Mouse (Mus musculus) heart, postnatal 10 days (tissue): Measurements from ENCODE around the gene Krtap17-1. TPM values are rescaled to one million over a fixed set of nuclear protein-coding genes. Genes with fewer than 3 reads are reported as not detected.

Source experiments
- DNase-seq, 2 experiments: peaks; one replicate each; pipeline ENCODE4 v3.0.0; 2021
- intact Hi-C: fragments of 180-260 bp; cut with DNase I; formaldehyde crosslinking; loops from one replicate; pipeline ENCODE4 v1.15.1; 2025
- total RNA-seq, 2 experiments: library from RNA; stranded (reverse); gene quantifications; 2 replicates each; pipeline ENCODE4 v1.2.3; 2021

Krtap17-1 gene
- not detected for total RNA-seq

- intact Hi-C loops, result no loop called here
These were observed at the start of gene Krtap17-1 for GRCm38 (mm10) chr11:99993620-99994383. TSS of gene Krtap17-1 (minus strand) at chr11:99993994.

GRCm38 (mm10) chr11:100041454-100041853 is 47.7 kb upstream of the Krtap17-1 start, which contains the start of gene Krt34:
TSS of gene Krt34 (minus strand) at chr11:100041554.
- intact Hi-C loops, result no loop called here
- DNase-seq, result no peak

More at GRCm38 (mm10) chr11:99993620-99994383, at the start of gene Krtap17-1:
- no peak for DNase-seq

- DNase-seq, result no peak
- intact Hi-C loops, result no loop called here
These were observed 36.0 kb upstream of the Krtap17-1 start, which contains the start of gene Krt33b for GRCm38 (mm10) chr11:100029768-100030167. TSS of gene Krt33b (minus strand) at chr11:100029868.

GRCm38 (mm10) chr11:100021438-100021837 is 27.6 kb upstream of the Krtap17-1 start:
- intact Hi-C loops, result no loop called here
- DNase-seq, result no peak

GRCm38 (mm10) chr11:100019466-100019865 is 25.7 kb upstream of the Krtap17-1 start:
- no peak for DNase-seq
- intact Hi-C loops, result no loop called here

- intact Hi-C loops, result no loop called here
- no peak for DNase-seq
These were observed 22.3 kb upstream of the Krtap17-1 start, which contains the start of gene Krt33a for GRCm38 (mm10) chr11:100016112-100016511. TSS of gene Krt33a (minus strand) at chr11:100016212.

GRCm38 (mm10) chr11:100013691-100014171 is 19.9 kb upstream of the Krtap17-1 start:
- intact Hi-C loops, result no loop called here
- peak in 1 of 2 experiments; percentile 7 for DNase-seq

- no peak for DNase-seq
- intact Hi-C loops, result no loop called here
These were observed 16.9 kb upstream of the Krtap17-1 start for GRCm38 (mm10) chr11:100010682-100011081.

GRCm38 (mm10) chr11:100008336-100008735 is 14.5 kb upstream of the Krtap17-1 start:
- DNase-seq, result no peak
- intact Hi-C loops, result no loop called here

GRCm38 (mm10) chr11:100006624-100007023 is 12.8 kb upstream of the Krtap17-1 start:
- intact Hi-C loops, result no loop called here
- no peak for DNase-seq

- intact Hi-C loops, result loop anchor here (2.0 kb wide), 1 partner anchor 541 kb away; no protein-coding TSS in a partner anchor
- DNase-seq, result no peak
These were observed 12.1 kb upstream of the Krtap17-1 start for GRCm38 (mm10) chr11:100005905-100006304.

- peak; percentile 35 to 69 for DNase-seq
- intact Hi-C loops, result loop anchor here (2.0 kb wide), 1 partner anchor 540 kb away; no protein-coding TSS in a partner anchor
These were observed 11.1 kb upstream of the Krtap17-1 start for GRCm38 (mm10) chr11:100004846-100005245.

GRCm38 (mm10) chr11:99999091-99999490 is 5.3 kb upstream of the Krtap17-1 start:
- intact Hi-C loops, result no loop called here
- no peak for DNase-seq

- intact Hi-C loops, result no loop called here
- no peak for DNase-seq
These were observed 529 bp upstream of the Krtap17-1 start for GRCm38 (mm10) chr11:99994384-99994661.

- no peak for DNase-seq
- intact Hi-C loops, result no loop called here
These were observed 3.2 kb downstream of the Krtap17-1 start for GRCm38 (mm10) chr11:99990571-99990970.

- no peak for DNase-seq
- intact Hi-C loops, result no loop called here
These were observed 3.9 kb downstream of the Krtap17-1 start for GRCm38 (mm10) chr11:99989881-99990405.

- no peak for DNase-seq
- intact Hi-C loops, result no loop called here
These were observed 5.3 kb downstream of the Krtap17-1 start for GRCm38 (mm10) chr11:99988530-99988929.

- no peak for DNase-seq
- intact Hi-C loops, result no loop called here
These were observed 7.6 kb downstream of the Krtap17-1 start, which contains the start of gene Krtap16-1 for GRCm38 (mm10) chr11:99986180-99986647. TSS of gene Krtap16-1 (minus strand) at chr11:99986597.

GRCm38 (mm10) chr11:99985291-99986092 is 8.3 kb downstream of the Krtap17-1 start:
- DNase-seq, result peak; percentile 16 to 21
- intact Hi-C loops, result no loop called here

GRCm38 (mm10) chr11:99983442-99983841 is 10.4 kb downstream of the Krtap17-1 start:
- intact Hi-C loops, result no loop called here
- no peak for DNase-seq

GRCm38 (mm10) chr11:99982731-99983130 is 11.1 kb downstream of the Krtap17-1 start:
- no peak for DNase-seq
- intact Hi-C loops, result no loop called here
